Mouse (Mus musculus) limb, embryonic 14.5 days (tissue): ENCODE data around the gene Ccdc6. TPM values are rescaled to one million over a fixed set of nuclear protein-coding genes. Genes with fewer than 3 reads are reported as not detected.
"Not testable (repeated sequence)": the region's sequence is repeated elsewhere in the genome, so short reads cannot be mapped to it uniquely, and the experiment has no call there.

ENCODE experiments used
- ATAC-seq: fragments of 200-750 bp; cut with Nextera tagmentation; 2 replicates; pipeline ENCODE4 v1.8.0; 2017; ENCODE audit warnings: low read depth, moderate number of reproducible peaks, moderate TSS enrichment; ENCODE audit not compliant: low FRiP score
- DNase-seq: peaks from one replicate; pipeline ENCODE4 v3.0.0-alpha.2; 2015; ENCODE audit warnings: low spot score
- H3K27ac ChIP-seq: fragments of 300-500 bp; sonication (generic); replicated peaks from 2 replicates; pipeline ENCODE4 v1.5.1; 2014; ENCODE audit warnings: low read depth, mild to moderate bottlenecking, low read length, moderate library complexity, mixed read lengths
- H3K27me3 ChIP-seq: fragments of 300-500 bp; sonication (generic); 2 replicates; pipeline ENCODE4 v1.6.1; 2014; ENCODE audit warnings: low read length, mixed read lengths; ENCODE audit not compliant: control insufficient read depth, insufficient read depth
- H3K36me3 ChIP-seq: fragments of 300-500 bp; sonication (generic); 2 replicates; pipeline ENCODE4 v1.6.1; 2014; ENCODE audit warnings: mild to moderate bottlenecking, low read length, moderate library complexity, mixed read lengths; ENCODE audit not compliant: control insufficient read depth, insufficient read depth
- H3K4me1 ChIP-seq: fragments of 300-500 bp; sonication (generic); 2 replicates; pipeline ENCODE4 v1.6.1; 2014; ENCODE audit warnings: antibody characterized with exemption, low read length, mixed read lengths; ENCODE audit not compliant: control insufficient read depth, insufficient read depth
- H3K4me2 ChIP-seq: fragments of 300-500 bp; sonication (generic); replicated peaks from 2 replicates; pipeline ENCODE4 v1.6.1; 2014; ENCODE audit warnings: low read depth, mild to moderate bottlenecking, low read length, moderate library complexity; ENCODE audit not compliant: severe bottlenecking
- H3K4me3 ChIP-seq: fragments of 300-500 bp; sonication (generic); replicated peaks from 2 replicates; pipeline ENCODE4 v1.5.1; 2014; ENCODE audit warnings: low read length
- H3K9ac ChIP-seq: fragments of 300-500 bp; sonication (generic); 2 replicates; pipeline ENCODE4 v1.6.1; 2014; ENCODE audit warnings: mild to moderate bottlenecking, low read depth, low read length, moderate library complexity; ENCODE audit not compliant: severe bottlenecking
- H3K9me3 ChIP-seq: fragments of 300-500 bp; sonication (generic); 2 replicates; pipeline ENCODE4 v1.6.1; 2016; ENCODE audit warnings: low read length; ENCODE audit not compliant: control insufficient read depth
- POLR2A ChIP-seq: fragments of 200-500 bp; IDR thresholded peaks from 2 replicates; pipeline ENCODE4 v1.8.0; 2012; ENCODE audit warnings: inconsistent platforms, mild to moderate bottlenecking, moderate library complexity, borderline replicate concordance; ENCODE audit not compliant: insufficient read depth, insufficient read length; ENCODE audit errors: extremely low read depth
- WGBS: fragments of 180-500 bp; shearing (Covaris S2); extraction: QIAGEN DNeasy Blood & Tissue Kit; methylation state at CpG from one replicate; pipeline ENCODE4 v1.1.7; 2014; 5-methylcytosine and 5-hydroxymethylcytosine counted together
- polyA plus RNA-seq, 2 experiments: library from polyadenylated mRNA; depleted of rRNA in 1 of 2; stranded (reverse) in 1 of 2; unstranded in 1 of 2; fragments of >200 nt; fragmentation: Nextera tagmentation in 1 of 2; extraction: Ambion mirVana in 1 of 2; gene quantifications; 2 replicates each; pipeline versions ENCODE4 v1.2.1 to v1.2.3; 2012 to 2014

The Ccdc6 gene
- polyA plus RNA-seq, 2 experiments = 23.1 to 29.6 TPM

GRCm38 (mm10) chr10:70204505-70205399 is 107.8 kb downstream of the Ccdc6 start, which contains the start of gene Mrln:
TSS of gene Mrln (plus strand) at chr10:70204664.
- Histone ChIP-seq H3K27ac (peak within 1 kb of the TSS; percentile 45), H3K4me3 (peak within 1 kb of the TSS; percentile 9), H3K36me3 (no peaks in the 10 kb centered on the region), H3K9ac (no peak within 1 kb of the TSS), H3K27me3 (no peaks in the 10 kb centered on the region), H3K4me2 (peak within 1 kb of the TSS; percentile 23; the same call in 1 of the 2 replicates), H3K4me1 (peaks cover 10% of the 10 kb centered on the region), H3K9me3 (no peaks in the 10 kb centered on the region)
- TF ChIP-seq POLR2A = no peak
- peak; percentile 83; the same call in 1 of the 2 replicates for ATAC-seq
- peak; percentile 66 for DNase-seq
- 24% methylated on average over 17 of the region's 17 CpGs for WGBS

GRCm38 (mm10) chr10:70211281-70211680 is 114.4 kb downstream of the Ccdc6 start:
- Histone ChIP-seq H3K4me1 (no peaks in the 10 kb centered on the region), H3K9me3 (no peaks in the 10 kb centered on the region), H3K4me3 (no peak overlapping the region), H3K36me3 (no peaks in the 10 kb centered on the region), H3K9ac (no peak overlapping the region), H3K27me3 (no peaks in the 10 kb centered on the region), H3K4me2 (no peak overlapping the region), H3K27ac (no peak overlapping the region)
- WGBS = 81% methylated on average over 9 of the region's 9 CpGs
- TF ChIP-seq POLR2A = no peak
- ATAC-seq = no peak
- no peak for DNase-seq

GRCm38 (mm10) chr10:70220971-70221370 is 124.0 kb downstream of the Ccdc6 start:
- DNase-seq (no peak), ATAC-seq (no peak)
- no peak overlapping the region for H3K9ac ChIP-seq
- TF ChIP-seq POLR2A = no peak
- H3K36me3 ChIP-seq = no peaks in the 10 kb centered on the region
- no peak overlapping the region for H3K4me2 ChIP-seq
- WGBS = 74% methylated on average over 5 of the region's 5 CpGs
- no peaks in the 10 kb centered on the region for H3K9me3 ChIP-seq
- H3K27ac ChIP-seq = no peak overlapping the region
- no peaks in the 10 kb centered on the region for H3K27me3 ChIP-seq
- H3K4me1 ChIP-seq = no peaks in the 10 kb centered on the region
- no peak overlapping the region for H3K4me3 ChIP-seq

- ATAC-seq, H3K27ac ChIP-seq, H3K9ac ChIP-seq, H3K9me3 ChIP-seq, H3K27me3 ChIP-seq, H3K4me2 ChIP-seq, DNase-seq, H3K36me3 ChIP-seq, H3K4me3 ChIP-seq, H3K4me1 ChIP-seq: not testable (repeated sequence)
- 93% methylated on average over 8 of the region's 8 CpGs for WGBS
Measured at GRCm38 (mm10) chr10:70222231-70222630, 125.3 kb downstream of the Ccdc6 start.

GRCm38 (mm10) chr10:70224571-70224970 is 127.7 kb downstream of the Ccdc6 start:
- no peak overlapping the region for H3K4me2 ChIP-seq
- no peaks in the 10 kb centered on the region for H3K36me3 ChIP-seq
- no peaks in the 10 kb centered on the region for H3K9me3 ChIP-seq
- ATAC-seq (no peak), DNase-seq (no peak)
- no peak overlapping the region for H3K9ac ChIP-seq
- H3K4me1 ChIP-seq = no peaks in the 10 kb centered on the region
- H3K27me3 ChIP-seq = no peaks in the 10 kb centered on the region
- H3K27ac ChIP-seq = no peak overlapping the region
- no peak for TF ChIP-seq POLR2A
- WGBS = 89% methylated on average over 6 of the region's 6 CpGs
- H3K4me3 ChIP-seq = no peak overlapping the region
